Comparison of ENCODE assay signal across 9 mouse cellular contexts in the genomic region with DNA sequence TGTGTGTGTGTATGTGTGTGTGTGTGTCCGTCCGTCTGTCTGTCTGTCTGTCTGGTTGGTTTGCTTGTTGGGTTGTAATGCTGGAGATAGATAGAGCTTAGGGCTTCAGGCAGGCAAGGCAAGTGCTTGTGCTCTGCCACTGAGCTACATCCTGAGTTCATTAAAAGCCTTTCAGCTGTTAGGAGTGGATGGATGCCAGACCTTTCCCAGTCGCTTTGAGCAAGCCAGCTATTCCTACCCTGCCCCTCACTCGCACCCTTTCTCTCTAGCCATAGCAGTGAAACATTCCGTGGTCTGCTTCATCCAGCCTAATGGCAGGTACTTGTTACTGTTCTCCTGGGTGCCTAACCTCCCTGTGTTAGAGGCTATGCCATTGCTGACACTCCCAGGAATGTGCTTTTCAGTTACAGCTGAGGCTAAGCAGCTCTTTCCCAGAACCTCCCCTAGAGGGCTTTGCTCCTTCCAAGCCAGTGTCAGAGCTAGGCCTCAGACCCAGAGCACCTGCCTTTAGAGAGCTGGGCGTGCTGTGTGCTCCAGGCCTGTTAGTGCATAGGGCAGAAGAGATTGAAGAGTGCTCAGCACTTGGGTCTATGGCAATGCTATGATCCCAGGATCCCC. TPM values are rescaled to one million over a fixed set of nuclear protein-coding genes. Genes with fewer than 3 reads are reported as not detected.
DNase-seq lines count a peak whose midpoint lies in the region; ATAC-seq lines count a peak whose summit lies in the region.
"Had no signal": no experiment of that assay in that cellular context is flagged by ENCODE, and none has a peak within 500 bp of the region (broad histone marks: within the 10 kb centered on the region; RNA-seq: fewer than 3 reads in every experiment).

No protein-coding gene starts in this region.

- 77% methylated on average over 6 of the region's 6 CpGs for WGBS in forebrain, embryonic 14.5 days
- 91% methylated on average over 6 of the region's 6 CpGs for WGBS in forebrain, embryonic 10.5 days
- WGBS in liver, embryonic 12.5 days (ENCODE audit: insufficient replicate concordance): 89% methylated on average over 6 of the region's 6 CpGs
- 84% methylated on average over 6 of the region's 6 CpGs for WGBS in midbrain, embryonic 10.5 days

- H3K4me3 ChIP-seq in forebrain, embryonic 14.5 days (ENCODE audit: low read depth, low read length): no peak overlapping the region
- no peak overlapping the region for H3K4me3 ChIP-seq in forebrain, embryonic 10.5 days
- H3K4me3 ChIP-seq in liver, embryonic 12.5 days: no peak overlapping the region
- H3K4me3 ChIP-seq in midbrain, embryonic 10.5 days: no peak overlapping the region
- H3K4me3 ChIP-seq: limb, embryonic 13.5 days had no signal

- no peak overlapping the region for H3K9ac ChIP-seq in forebrain, embryonic 14.5 days (ENCODE audit: low read length)
- H3K9ac ChIP-seq in liver, embryonic 12.5 days: no peak overlapping the region
- H3K9ac ChIP-seq: limb, embryonic 13.5 days had no signal

- H3K9me3 ChIP-seq in forebrain, embryonic 14.5 days (replicated peaks; ENCODE audit: control insufficient read depth, low read length): no peaks in the 10 kb centered on the region
- no peaks in the 10 kb centered on the region for H3K9me3 ChIP-seq in forebrain, embryonic 10.5 days
- H3K9me3 ChIP-seq in liver, embryonic 12.5 days (replicated peaks): no peaks in the 10 kb centered on the region
- no peaks in the 10 kb centered on the region for H3K9me3 ChIP-seq in midbrain, embryonic 10.5 days (replicated peaks)
- H3K9me3 ChIP-seq: limb, embryonic 13.5 days had no signal

- no peak overlapping the region for H3K27ac ChIP-seq in forebrain, embryonic 14.5 days (ENCODE audit: low read depth, low read length)
- no peak overlapping the region for H3K27ac ChIP-seq in forebrain, embryonic 10.5 days
- 0 out of 2 replicates have a peak overlapping the region, but pooled peaks have one; percentile 54 for H3K27ac ChIP-seq in liver, embryonic 12.5 days
- no peak overlapping the region for H3K27ac ChIP-seq in midbrain, embryonic 10.5 days (replicated peaks)
- H3K27ac ChIP-seq: limb, embryonic 13.5 days had no signal

- DNase-seq in forebrain, embryonic 14.5 days (ENCODE audit: low spot score): peak; percentile 47
- no peak for DNase-seq in forebrain, embryonic 10.5 days (ENCODE audit: extremely low spot score, low spot score)
- DNase-seq in retina, embryonic 14.5 days (ENCODE audit: low spot score): peak; percentile 5
- no peak for DNase-seq in retina, postnatal 1 day
- DNase-seq in thymus, postnatal 36 days: peak; percentile 34 to 53
- no peak for DNase-seq in midbrain, embryonic 10.5 days (ENCODE audit: low spot score)
- no peak for DNase-seq in cerebellum, adult 9-10 months

- H3K4me1 ChIP-seq in forebrain, embryonic 14.5 days (ENCODE audit: control insufficient read depth, insufficient read depth, low read length): no peaks in the 10 kb centered on the region
- H3K4me1 ChIP-seq in forebrain, embryonic 10.5 days: no peaks in the 10 kb centered on the region
- H3K4me1 ChIP-seq in liver, embryonic 12.5 days: peaks cover 35% of the 10 kb centered on the region
- H3K4me1 ChIP-seq in midbrain, embryonic 10.5 days: no peaks in the 10 kb centered on the region

- no peaks in the 10 kb centered on the region for H3K36me3 ChIP-seq in forebrain, embryonic 14.5 days (ENCODE audit: control insufficient read depth, insufficient read depth, low read length)
- peaks cover 4% of the 10 kb centered on the region; the same call in 1 of the 2 replicates for H3K36me3 ChIP-seq in forebrain, embryonic 10.5 days (replicated peaks)
- peaks cover 94% of the 10 kb centered on the region for H3K36me3 ChIP-seq in liver, embryonic 12.5 days
- no peaks in the 10 kb centered on the region for H3K36me3 ChIP-seq in midbrain, embryonic 10.5 days

- ATAC-seq in forebrain, embryonic 14.5 days: no peak
- ATAC-seq in liver, embryonic 12.5 days: no peak

- no peak overlapping the region for H3K4me2 ChIP-seq in forebrain, embryonic 14.5 days (ENCODE audit: low read length)
- H3K4me2 ChIP-seq in liver, embryonic 12.5 days: no peak overlapping the region
- H3K4me2 ChIP-seq: limb, embryonic 13.5 days had no signal

- H3K27me3 ChIP-seq in forebrain, embryonic 14.5 days (replicated peaks; ENCODE audit: control insufficient read depth, insufficient read depth, low read length): no peaks in the 10 kb centered on the region
- no peaks in the 10 kb centered on the region for H3K27me3 ChIP-seq in forebrain, embryonic 10.5 days (ENCODE audit: poor library complexity, severe bottlenecking)
- H3K27me3 ChIP-seq in liver, embryonic 12.5 days (replicated peaks): no peaks in the 10 kb centered on the region
- no peaks in the 10 kb centered on the region for H3K27me3 ChIP-seq in midbrain, embryonic 10.5 days (ENCODE audit: low read depth, poor library complexity, severe bottlenecking)
- H3K27me3 ChIP-seq: limb, embryonic 13.5 days had no signal

RNA-seq across cellular contexts. Expression of a gene that starts 18.1 kb away (rescaled TPM):
- 168 and 174 TPM in 2 replicates for polyA plus RNA-seq in forebrain, embryonic 14.5 days (2014; fragmentation: Nextera tagmentation; extraction: Ambion mirVana)
- 118 and 119 TPM in 2 replicates for polyA plus RNA-seq in forebrain, embryonic 10.5 days (2016; fragmentation: Nextera tagmentation; extraction: Ambion mirVana)
- polyA plus RNA-seq in liver, embryonic 12.5 days (2016; fragmentation: Nextera tagmentation; extraction: Ambion mirVana): 58.2 and 61.3 TPM in 2 replicates
- 123 and 131 TPM in 2 replicates for polyA plus RNA-seq in midbrain, embryonic 10.5 days (2016; fragmentation: Nextera tagmentation; extraction: Ambion mirVana)

RNA-seq across cellular contexts. Expression of a gene that starts 29.6 kb away (rescaled TPM):
- 3.3 and 4.0 TPM in 2 replicates for polyA plus RNA-seq in forebrain, embryonic 14.5 days (2014; fragmentation: Nextera tagmentation; extraction: Ambion mirVana)
- 7.4 and 7.7 TPM in 2 replicates for polyA plus RNA-seq in forebrain, embryonic 10.5 days (2016; fragmentation: Nextera tagmentation; extraction: Ambion mirVana)
- polyA plus RNA-seq in liver, embryonic 12.5 days (2016; fragmentation: Nextera tagmentation; extraction: Ambion mirVana): 59.0 and 62.7 TPM in 2 replicates
- polyA plus RNA-seq in midbrain, embryonic 10.5 days (2016; fragmentation: Nextera tagmentation; extraction: Ambion mirVana): 6.7 and 7.7 TPM in 2 replicates

RNA-seq across cellular contexts. Expression of a gene that starts 47.5 kb away (rescaled TPM):
- polyA plus RNA-seq in forebrain, embryonic 14.5 days (2014; fragmentation: Nextera tagmentation; extraction: Ambion mirVana): 62.0 and 96.6 TPM in 2 replicates
- 142 and 145 TPM in 2 replicates for polyA plus RNA-seq in forebrain, embryonic 10.5 days (2016; fragmentation: Nextera tagmentation; extraction: Ambion mirVana)
- polyA plus RNA-seq in liver, embryonic 12.5 days (2016; fragmentation: Nextera tagmentation; extraction: Ambion mirVana): 90.8 and 105 TPM in 2 replicates
- 170 and 198 TPM in 2 replicates for polyA plus RNA-seq in midbrain, embryonic 10.5 days (2016; fragmentation: Nextera tagmentation; extraction: Ambion mirVana)

RNA-seq across cellular contexts. Expression of a gene that starts 56.3 kb away (rescaled TPM):
- polyA plus RNA-seq in forebrain, embryonic 14.5 days (2014; fragmentation: Nextera tagmentation; extraction: Ambion mirVana): 66.5 and 68.0 TPM in 2 replicates
- polyA plus RNA-seq in forebrain, embryonic 10.5 days (2016; fragmentation: Nextera tagmentation; extraction: Ambion mirVana): 93.2 and 93.7 TPM in 2 replicates
- polyA plus RNA-seq in liver, embryonic 12.5 days (2016; fragmentation: Nextera tagmentation; extraction: Ambion mirVana): 48.1 and 49.5 TPM in 2 replicates
- polyA plus RNA-seq in midbrain, embryonic 10.5 days (2016; fragmentation: Nextera tagmentation; extraction: Ambion mirVana): 91.6 and 97.6 TPM in 2 replicates

Comparison
In these comparisons a context has a peak if more than half of its experiments do, and no peak if none do; other contexts are left out.
1. DNase-seq: peak in forebrain, embryonic 14.5 days (single experiment), retina, embryonic 14.5 days (single experiment) and thymus, postnatal 36 days (2 of 2); none in forebrain, embryonic 10.5 days (single experiment), retina, postnatal 1 day (single experiment), midbrain, embryonic 10.5 days (single experiment) and cerebellum, adult 9-10 months (single experiment).